Mouse (Mus musculus) limb, embryonic 12.5 days (tissue): ENCODE data around the gene Atf1. TPM values are rescaled to one million over a fixed set of nuclear protein-coding genes. Genes with fewer than 3 reads are reported as not detected.

ENCODE experiments used
- polyA plus RNA-seq: library from polyadenylated mRNA; unstranded; fragments of >200 nt; fragmentation: Nextera tagmentation; extraction: Ambion mirVana; gene quantifications from 2 replicates; pipeline ENCODE4 v1.2.1, GENCODE M21; 2016

Gene Atf1
- polyA plus RNA-seq, 1 experiment from 2014 or later: 53.0 TPM

Other genes starting within 250 kb of the Atf1 start
- 14.3 and 15.9 TPM in 2 replicates for gene Dip2b, start 189.2 kb upstream of the Atf1 start, polyA plus RNA-seq
- not detected in 2 replicates for gene Tmprss12, start 53.0 kb downstream of the Atf1 start, polyA plus RNA-seq
- 3.3 and 4.3 TPM in 2 replicates for gene Mettl7a1, start 76.3 kb downstream of the Atf1 start, polyA plus RNA-seq
- gene Mettl7a3, start 107.1 kb downstream of the Atf1 start, polyA plus RNA-seq: 0.13 and 0.25 TPM in 2 replicates
- gene Methig1, start 125.3 kb downstream of the Atf1 start, polyA plus RNA-seq: 0.21 TPM in 1 of 2 replicates, not detected in the other
- not detected in 2 replicates for gene Mettl7a2, start 125.4 kb downstream of the Atf1 start, polyA plus RNA-seq
- not detected in 2 replicates for gene Higd1c, start 136.7 kb downstream of the Atf1 start, polyA plus RNA-seq
- gene Gm5475, start 194.3 kb downstream of the Atf1 start, polyA plus RNA-seq: 0.12 and 0.13 TPM in 2 replicates
- 22.8 and 25.6 TPM in 2 replicates for gene Slc11a2, start 197.3 kb downstream of the Atf1 start, polyA plus RNA-seq
- gene Letmd1, start 241.2 kb downstream of the Atf1 start, polyA plus RNA-seq: 28.1 and 29.3 TPM in 2 replicates